Mouse (Mus musculus): ENCODE measurements around the gene Inf2.

Gene Inf2

GRCm38 (mm10) chr12:112627097-112627881 lies 38.7 kb downstream of the Inf2 start:
- no peak for DNase-seq (ENCODE audit: low spot score)

- no peak for DNase-seq (ENCODE audit: low spot score)
Observed at GRCm38 (mm10) chr12:112628197-112628596, 39.6 kb downstream of the Inf2 start.

GRCm38 (mm10) chr12:112628928-112629721 lies 40.5 kb downstream of the Inf2 start:
- DNase-seq (ENCODE audit: low spot score): no peak

- no peak for DNase-seq (ENCODE audit: low spot score)
Observed at GRCm38 (mm10) chr12:112630029-112630428, 41.4 kb downstream of the Inf2 start.

GRCm38 (mm10) chr12:112630796-112631195 lies 42.2 kb downstream of the Inf2 start:
- DNase-seq (ENCODE audit: low spot score): no peak

GRCm38 (mm10) chr12:112631472-112631871 lies 42.9 kb downstream of the Inf2 start:
- DNase-seq (ENCODE audit: low spot score): no peak

- no peak for DNase-seq (ENCODE audit: low spot score)
Observed at GRCm38 (mm10) chr12:112632084-112632777, 43.6 kb downstream of the Inf2 start.

GRCm38 (mm10) chr12:112632907-112633306 lies 44.3 kb downstream of the Inf2 start:
- no peak for DNase-seq (ENCODE audit: low spot score)

- DNase-seq (ENCODE audit: low spot score): no peak
Observed at GRCm38 (mm10) chr12:112633686-112634085, 45.1 kb downstream of the Inf2 start.

- DNase-seq (ENCODE audit: low spot score): no peak
Observed at GRCm38 (mm10) chr12:112639526-112639925, 50.9 kb downstream of the Inf2 start.

- no peak for DNase-seq (ENCODE audit: low spot score)
Observed at GRCm38 (mm10) chr12:112643126-112643525, 54.5 kb downstream of the Inf2 start.

- peak; percentile 93 for DNase-seq (ENCODE audit: low spot score)
Observed at GRCm38 (mm10) chr12:112644180-112644854, 55.7 kb downstream of the Inf2 start, which contains the start of gene Siva1. Siva1 (plus strand) TSS chr12:112644679.

- no peak for DNase-seq (ENCODE audit: low spot score)
Observed at GRCm38 (mm10) chr12:112644855-112645506, 56.4 kb downstream of the Inf2 start.

GRCm38 (mm10) chr12:112646139-112646538 lies 57.6 kb downstream of the Inf2 start:
- DNase-seq (ENCODE audit: low spot score): no peak

GRCm38 (mm10) chr12:112648081-112648480 lies 59.5 kb downstream of the Inf2 start:
- DNase-seq (ENCODE audit: low spot score): no peak

GRCm38 (mm10) chr12:112651778-112652439 lies 63.3 kb downstream of the Inf2 start:
- no peak for DNase-seq (ENCODE audit: low spot score)

GRCm38 (mm10) chr12:112653157-112653824 lies 64.7 kb downstream of the Inf2 start:
- DNase-seq (ENCODE audit: low spot score): peak; percentile 75

- DNase-seq (ENCODE audit: low spot score): no peak
Observed at GRCm38 (mm10) chr12:112654076-112654475, 65.5 kb downstream of the Inf2 start.

- DNase-seq (ENCODE audit: low spot score): no peak
Observed at GRCm38 (mm10) chr12:112658619-112659018, 70.0 kb downstream of the Inf2 start.

GRCm38 (mm10) chr12:112659109-112659508 lies 70.5 kb downstream of the Inf2 start:
- no peak for DNase-seq (ENCODE audit: low spot score)

Data from ovary, postnatal 10 days (tissue).